Mouse (Mus musculus) thymus, adult 2 months (tissue): ENCODE data around the gene Creb5.

ENCODE experiments used
- CTCF ChIP-seq: fragments of 200-500 bp; IDR thresholded peaks from 2 replicates; pipeline ENCODE4 v1.5.1; 2012; ENCODE audit warnings: mild to moderate bottlenecking, control low read depth, low read length, moderate library complexity, borderline replicate concordance; ENCODE audit not compliant: control insufficient read depth, poor library complexity, insufficient read depth; ENCODE audit errors: extremely low read depth
- POLR2A ChIP-seq: fragments of 200-500 bp; IDR thresholded peaks from 2 replicates; pipeline ENCODE4 v1.6.1; 2012; ENCODE audit warnings: mild to moderate bottlenecking, low read length, control low read depth, moderate library complexity; ENCODE audit not compliant: control insufficient read depth, poor library complexity, insufficient read depth; ENCODE audit errors: extremely low read depth

GRCm38 (mm10) chr6:53506947-53507564 is 220.0 kb downstream of the Creb5 start:
- TF ChIP-seq CTCF (no peak), POLR2A (no peak)
